Mouse (Mus musculus) erythroblast, adult 5-6 weeks (primary cell): ENCODE results near the gene Fcgr4. TPM values are rescaled to one million over a fixed set of nuclear protein-coding genes. Genes with fewer than 3 reads are reported as not detected.
"Not testable (repeated sequence)": the region's sequence is repeated elsewhere in the genome, so short reads cannot be mapped to it uniquely, and the experiment has no call there.

Experiments used
- ATAC-seq: replicated peaks from 2 replicates; pipeline ENCODE4 v1.8.0; 2016; ENCODE audit warnings: moderate number of reproducible peaks, mild to moderate bottlenecking, moderate TSS enrichment, inconsistent platforms; ENCODE audit not compliant: poor library complexity, low FRiP score, severe bottlenecking
- total RNA-seq, 2 experiments: library from RNA; stranded (forward) in 1 of 2; stranded (reverse) in 1 of 2; fragments of 150-400 nt in 1 of 2; fragments of 200-764, 138-1000 nt in 1 of 2; gene quantifications; 2 replicates each; pipeline versions ENCODE4 v1.2.3 to v1.2.4; 2015 to 2017; ENCODE audit warnings: low replicate concordance in 2 of 2

Gene Fcgr4
- total RNA-seq, 2 experiments from 2014 or later: 10.6 to 27.5 TPM

DNA sequence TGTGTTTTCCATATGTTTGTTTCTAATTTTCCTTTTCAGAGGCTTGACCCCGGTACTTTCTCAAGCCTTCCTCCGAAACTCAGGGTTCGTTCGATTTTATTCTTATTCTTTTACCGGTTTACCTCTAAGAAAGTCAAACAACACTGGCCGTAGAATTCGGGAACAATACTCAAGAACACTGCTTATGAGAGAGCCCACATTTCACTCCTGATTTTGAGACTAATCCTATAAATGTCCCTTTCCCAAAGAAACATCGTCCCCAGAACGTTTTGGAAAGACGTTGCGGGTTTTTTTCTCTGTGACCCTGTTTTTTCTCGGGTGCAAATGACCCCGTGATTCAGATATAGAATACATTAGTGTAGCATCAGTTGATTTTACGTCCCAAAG lies 26.4 kb downstream of the Fcgr4 start:
- ATAC-seq: peak; percentile 9; the same call in 1 of the 2 replicates

DNA sequence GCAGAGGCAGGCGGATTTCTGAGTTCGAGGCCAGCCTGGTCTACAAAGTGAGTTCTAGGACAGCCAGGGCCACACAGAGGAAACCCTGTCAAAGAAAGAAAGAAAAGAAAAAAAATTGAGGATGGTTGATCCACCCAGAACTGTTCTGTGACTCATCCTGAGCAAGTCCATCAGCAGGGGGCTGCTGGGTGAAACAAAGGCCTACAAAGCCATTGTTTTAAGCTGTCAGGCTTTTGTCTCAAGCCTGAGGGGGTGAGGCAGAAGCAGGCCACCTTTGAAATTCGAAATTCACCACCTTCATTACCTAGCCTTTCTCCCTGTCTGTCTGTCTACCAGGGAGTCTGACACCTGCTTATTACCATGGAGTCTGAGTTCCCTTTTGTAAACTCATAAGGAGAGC lies 27.8 kb downstream of the Fcgr4 start:
- ATAC-seq: no peak

DNA sequence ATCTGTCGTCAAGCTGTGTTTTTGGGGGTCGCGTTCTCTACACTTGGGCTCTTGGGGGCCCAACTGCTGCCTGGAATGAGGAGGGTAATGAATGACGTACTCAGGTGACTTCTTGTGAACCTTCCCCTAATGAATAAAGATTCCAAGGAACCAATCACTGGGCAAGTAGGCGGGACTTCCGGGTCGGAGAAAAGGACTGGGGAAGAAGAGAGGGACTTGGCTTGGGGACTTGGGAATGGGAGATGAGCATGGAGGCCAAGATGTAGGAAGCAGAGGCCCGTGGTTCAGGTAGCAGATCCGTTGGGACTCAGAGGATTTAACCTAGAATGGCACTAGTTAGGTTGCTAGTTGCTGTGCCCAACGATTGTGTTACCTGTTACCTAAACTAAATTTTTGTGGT lies 30.5 kb downstream of the Fcgr4 start:
- no peak for ATAC-seq

DNA sequence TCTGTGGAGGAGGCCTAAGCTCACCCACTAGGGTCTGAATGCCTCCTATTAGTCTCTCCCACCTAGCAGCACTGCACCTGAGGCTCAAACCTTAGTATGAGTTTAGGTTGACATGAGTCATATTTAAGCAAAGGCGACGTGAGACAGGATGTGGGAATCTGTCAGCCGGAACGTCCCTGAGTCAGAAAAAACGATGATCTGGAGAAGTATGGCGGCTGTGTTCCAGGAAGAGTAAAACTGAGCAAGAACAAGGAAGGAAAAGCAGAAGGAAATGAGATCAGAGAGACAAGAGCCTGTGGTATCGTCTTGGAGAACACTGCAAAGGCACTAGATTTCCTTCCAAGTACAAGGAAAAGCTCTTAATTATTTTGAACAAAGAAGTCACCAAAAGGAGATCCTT lies 32.1 kb downstream of the Fcgr4 start:
- ATAC-seq: no peak

DNA sequence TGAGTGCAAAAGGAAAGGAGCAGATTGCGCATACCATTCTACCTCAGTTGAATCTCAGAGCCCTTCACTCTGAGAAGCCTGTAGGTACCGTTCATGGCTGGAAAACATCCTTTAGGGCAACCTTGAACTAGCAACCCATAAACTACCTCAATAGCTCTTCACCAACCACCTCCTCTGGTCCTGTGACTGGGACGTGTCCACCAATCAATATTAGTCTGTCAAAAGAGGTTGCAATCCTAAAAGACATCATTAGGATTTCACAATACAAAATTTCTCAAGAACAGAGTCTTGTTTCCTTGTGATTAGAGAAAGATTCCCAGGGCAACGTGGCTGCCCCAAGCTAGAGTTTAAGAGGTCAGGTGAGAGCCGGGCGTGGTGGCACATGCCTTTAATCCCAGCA lies 34.6 kb downstream of the Fcgr4 start:
- ATAC-seq: no peak

DNA sequence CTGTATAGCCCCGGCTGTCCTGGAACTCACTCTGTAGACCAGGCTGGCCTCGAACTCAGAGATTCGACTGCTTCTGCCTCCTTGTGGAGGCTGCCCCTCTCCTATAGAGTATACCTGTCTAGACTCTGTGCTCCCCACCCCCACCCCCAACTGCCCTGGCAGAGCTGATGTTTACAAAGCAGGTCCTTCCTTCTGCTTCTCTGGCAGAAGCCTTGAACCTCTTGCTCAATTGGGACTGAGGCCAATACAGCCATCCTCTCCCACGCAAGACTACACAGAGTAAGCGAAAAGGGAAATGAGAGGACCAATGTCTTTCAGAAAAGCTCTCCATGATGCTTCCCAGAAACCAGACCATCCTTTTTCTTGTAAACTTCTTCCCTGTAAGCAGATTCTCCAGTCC lies 38.5 kb downstream of the Fcgr4 start:
- ATAC-seq: no peak

DNA sequence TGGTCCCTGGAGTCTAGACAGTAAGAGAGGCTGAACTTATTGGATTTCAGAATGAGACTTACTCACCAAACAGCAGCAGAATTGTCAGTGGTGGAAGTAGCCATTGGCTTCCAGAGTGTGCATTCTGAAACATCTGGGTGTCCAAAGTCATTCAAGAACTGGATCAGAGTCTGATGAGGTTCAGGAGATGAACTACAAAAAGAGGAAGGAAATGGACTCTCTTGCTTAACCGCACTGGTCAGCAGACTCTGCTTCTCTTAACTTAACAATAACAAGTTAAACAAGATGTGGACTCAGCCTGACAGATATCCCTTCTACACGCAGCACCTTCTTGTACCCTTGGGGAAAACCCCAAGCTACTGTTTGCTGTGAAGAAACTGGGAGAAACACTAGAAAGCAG lies 40.5 kb downstream of the Fcgr4 start:
- no peak for ATAC-seq

DNA sequence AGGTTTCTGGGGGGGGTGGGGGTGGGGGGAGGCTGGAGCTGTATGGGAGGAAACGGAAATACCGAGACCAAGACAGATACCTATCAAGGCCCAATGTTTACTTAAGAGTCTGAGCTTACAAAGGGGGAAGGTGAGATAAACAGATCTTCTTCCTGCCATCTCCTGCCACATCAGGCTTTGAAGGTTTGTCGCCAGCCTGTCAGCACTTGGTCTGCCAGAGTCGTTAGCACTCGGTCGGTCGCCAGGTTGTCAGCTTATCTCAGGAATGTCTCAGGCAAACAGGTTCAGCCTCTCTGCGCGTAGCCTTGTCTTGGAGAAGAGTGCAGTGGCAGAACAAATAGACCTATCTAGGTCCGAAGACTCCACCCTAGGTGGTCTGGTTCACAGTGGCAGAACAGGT lies 41.7 kb downstream of the Fcgr4 start:
- ATAC-seq: no peak

DNA sequence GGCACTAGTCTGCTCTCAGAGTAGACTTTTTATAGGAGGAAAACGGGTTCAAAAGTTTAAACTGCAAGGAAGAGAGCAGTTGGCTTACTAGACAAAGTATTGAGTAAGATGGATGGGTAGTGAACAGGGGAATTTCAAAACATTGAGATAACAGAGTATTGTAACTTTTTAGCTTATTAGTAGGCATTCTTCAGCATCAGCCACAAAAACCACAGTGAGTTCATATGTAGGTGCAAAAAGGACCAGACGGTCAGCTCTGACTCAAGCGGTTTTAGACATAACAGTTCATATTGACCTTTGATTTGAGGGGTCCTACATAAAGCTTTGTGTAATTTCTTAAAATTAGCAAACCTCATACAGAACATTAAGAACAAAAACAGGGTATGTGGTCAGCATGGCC lies 42.8 kb downstream of the Fcgr4 start:
- no peak for ATAC-seq

DNA sequence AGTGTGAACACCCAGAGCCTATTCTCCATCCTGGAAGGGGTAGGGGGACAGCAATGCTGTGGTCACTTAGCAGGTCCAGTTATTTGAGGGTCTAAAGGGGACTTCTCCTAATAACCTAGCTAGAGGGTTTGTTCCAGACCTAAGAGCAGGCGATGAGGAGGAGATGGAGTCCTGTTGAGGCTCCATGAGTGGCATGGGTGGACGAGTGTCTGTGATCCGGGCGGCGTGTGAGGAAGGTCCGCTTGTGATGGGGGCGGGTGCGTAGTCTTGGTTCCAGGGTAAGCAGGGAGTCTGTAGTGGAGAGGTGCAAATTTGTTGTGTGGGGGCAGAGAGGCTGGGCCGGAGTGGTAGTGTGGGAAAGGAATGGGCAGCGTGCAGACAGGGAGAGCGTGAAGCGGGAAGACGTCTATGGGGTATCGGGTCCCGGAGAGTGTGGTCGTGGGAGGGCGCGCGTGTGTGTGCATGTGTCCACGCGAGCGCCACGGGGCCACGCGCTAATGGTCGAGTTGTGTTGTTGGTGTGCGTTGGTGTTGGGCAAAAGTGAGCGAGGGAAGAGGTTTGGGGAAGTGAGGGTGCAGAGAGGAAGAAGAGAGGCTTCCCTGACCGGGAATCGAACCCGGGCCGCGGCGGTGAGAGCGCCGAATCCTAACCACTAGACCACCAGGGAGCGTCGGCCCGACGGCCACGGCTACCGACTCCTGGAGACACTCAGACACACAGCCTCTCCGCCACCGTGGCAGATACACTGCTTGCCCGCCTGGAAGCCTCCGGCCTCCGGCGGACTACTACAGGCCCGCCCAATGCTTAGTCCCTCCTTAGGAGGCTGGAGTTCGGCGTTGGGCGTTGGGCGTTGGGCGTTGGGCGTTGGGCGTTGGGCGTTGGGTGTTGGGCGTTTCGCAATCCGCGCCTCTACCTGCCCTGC lies 45.1 kb downstream of the Fcgr4 start:
- peak; percentile 60 for ATAC-seq

DNA sequence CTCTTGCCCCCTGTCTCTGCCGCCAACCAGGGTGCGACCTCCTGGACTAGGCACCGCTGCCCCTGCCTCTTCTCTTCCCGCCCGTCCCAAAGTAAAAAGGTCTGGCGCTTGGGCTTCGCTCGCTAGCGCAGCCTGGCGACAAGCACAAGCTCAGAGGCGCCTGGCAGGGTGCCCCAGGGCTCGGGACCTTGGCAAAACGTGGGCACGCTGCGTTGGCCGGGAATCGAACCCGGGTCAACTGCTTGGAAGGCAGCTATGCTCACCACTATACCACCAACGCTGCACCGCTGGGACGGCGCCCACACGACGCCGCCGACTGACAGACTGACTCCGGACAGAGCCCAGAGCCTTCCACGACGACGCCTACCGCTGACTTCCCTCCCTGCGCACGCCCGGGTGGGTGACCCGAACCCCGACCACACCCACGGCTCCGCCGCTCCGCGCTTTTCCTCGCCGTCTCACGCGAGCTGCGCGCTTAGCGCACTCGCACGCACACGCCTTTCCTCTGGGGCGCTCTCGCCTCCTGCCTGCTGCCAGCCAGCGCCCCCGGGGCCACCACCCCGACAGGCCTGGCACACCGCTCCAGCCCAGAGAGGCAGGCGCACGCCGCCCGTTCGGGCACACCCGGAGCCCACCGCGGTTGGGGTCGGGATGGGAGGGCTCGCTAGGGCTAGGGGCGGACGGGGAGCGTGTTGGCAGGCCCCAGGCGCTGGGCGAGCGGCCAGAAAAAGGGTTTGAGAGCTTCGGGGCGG lies 45.9 kb downstream of the Fcgr4 start, which contains the start of gene Fcgr3:
TSS of gene Fcgr3 (minus strand) at position 445 of the 752 bp plus-strand sequence.
- peak; percentile 34 for ATAC-seq

DNA sequence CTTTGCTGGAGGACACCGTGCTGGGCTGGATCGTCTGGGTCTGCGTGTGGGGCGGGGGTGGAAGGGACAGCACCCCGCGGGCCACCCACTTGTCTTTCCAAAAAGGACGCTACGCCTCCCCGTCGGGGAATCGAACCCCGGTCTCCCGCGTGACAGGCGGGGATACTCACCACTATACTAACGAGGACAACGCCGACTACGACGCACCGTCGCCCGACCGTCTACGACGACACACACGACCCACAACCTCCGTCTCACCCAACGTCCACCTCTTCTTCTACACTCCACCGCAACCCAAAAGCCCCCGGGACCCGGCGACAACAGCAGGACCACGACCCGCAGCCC lies 46.5 kb downstream of the Fcgr4 start:
- 0 out of 2 replicates have a peak, but pooled peaks have one; percentile 10 for ATAC-seq

DNA sequence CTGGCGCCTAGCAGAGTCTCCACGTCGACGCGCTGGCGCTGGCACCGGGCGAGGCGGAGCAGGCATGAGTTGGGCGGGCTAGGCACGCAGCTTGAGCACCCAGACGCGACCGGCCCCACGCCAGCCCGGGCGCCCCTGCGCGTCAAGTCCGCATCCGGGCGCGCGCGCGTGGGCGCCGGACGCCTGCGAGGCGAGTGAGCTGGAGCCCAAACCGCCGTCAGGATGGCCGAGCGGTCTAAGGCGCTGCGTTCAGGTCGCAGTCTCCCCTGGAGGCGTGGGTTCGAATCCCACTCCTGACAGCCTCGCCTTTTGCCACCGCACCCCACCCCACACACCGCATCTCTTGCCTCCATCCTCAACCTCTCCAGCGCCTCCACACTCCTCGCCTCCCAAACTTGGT lies 47.0 kb downstream of the Fcgr4 start:
- 0 out of 2 replicates have a peak, but pooled peaks have one; percentile 9 for ATAC-seq

DNA sequence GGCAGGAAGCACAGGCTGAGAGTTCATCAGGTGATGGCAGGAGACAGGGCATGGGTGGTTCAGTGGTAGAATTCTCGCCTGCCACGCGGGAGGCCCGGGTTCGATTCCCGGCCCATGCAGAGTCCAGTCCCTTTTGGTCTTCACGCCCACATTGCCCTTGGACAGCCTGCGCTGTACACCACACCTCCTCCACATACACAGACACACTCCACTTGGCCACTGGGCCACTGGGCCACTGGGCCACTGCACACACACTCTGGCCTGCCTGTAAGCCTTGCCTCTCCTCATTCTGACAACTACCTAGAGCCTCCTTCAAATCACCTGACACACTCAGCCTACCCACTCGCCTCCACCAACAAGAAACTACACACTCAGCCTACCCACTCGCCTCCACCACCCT lies 47.9 kb downstream of the Fcgr4 start:
- peak; percentile 14 for ATAC-seq

DNA sequence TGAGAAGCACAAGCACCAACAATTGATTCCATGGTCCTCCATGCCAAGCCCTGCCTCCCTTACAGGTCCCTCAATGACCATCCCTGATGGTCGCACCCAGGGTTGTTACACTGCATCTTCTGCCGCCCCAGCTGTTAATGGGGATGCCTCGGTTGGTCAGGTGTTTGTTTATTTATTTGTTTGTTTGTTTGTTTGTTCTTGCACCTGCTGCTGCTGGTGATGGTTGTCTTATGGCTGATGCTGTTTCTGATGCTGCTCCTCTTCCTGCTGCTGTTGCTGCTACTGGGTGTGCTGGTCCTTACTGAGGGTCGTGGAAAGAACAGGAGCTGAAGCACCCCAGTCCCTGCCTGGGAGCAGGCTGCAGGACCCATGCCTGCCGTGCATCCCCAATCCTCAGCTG lies 49.2 kb downstream of the Fcgr4 start:
- not testable (repeated sequence) for ATAC-seq

DNA sequence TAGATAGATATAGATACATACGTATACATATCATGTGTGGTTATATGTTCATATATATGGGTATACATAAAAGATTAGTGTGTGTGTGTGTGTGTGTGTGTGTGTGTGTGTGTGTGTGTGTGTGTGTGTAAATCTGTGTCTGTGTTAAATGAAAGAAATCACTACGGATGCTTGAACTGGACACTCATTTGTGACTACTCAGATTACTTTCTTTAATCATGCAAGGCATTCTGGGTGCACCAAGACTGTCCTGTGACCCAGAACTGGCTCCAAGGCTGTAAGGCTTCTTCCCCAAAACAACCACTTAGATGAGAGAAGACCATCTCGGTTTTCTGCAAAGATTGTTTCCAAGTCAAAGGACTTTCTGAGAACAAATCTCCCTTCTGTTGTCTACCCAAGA lies 50.8 kb downstream of the Fcgr4 start:
- ATAC-seq: not testable (repeated sequence)

DNA sequence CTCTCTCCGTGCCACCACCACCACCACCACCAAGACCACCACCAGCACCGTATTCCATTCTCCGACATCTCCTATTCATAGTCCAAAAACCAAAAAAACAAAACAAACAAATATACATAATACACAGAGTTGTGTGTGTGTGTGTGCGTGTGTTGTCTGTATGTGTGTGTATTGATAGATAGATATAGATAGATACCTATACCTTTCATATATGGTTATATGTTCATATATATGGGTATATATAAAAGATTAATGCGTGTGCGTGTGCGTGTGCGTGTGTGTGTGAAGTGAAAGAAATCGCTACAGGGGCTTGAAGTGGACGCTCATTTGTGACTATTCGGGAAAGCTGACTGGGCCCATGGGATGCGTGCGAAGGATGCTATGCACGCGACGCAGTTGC lies 52.2 kb downstream of the Fcgr4 start:
- not testable (repeated sequence) for ATAC-seq

DNA sequence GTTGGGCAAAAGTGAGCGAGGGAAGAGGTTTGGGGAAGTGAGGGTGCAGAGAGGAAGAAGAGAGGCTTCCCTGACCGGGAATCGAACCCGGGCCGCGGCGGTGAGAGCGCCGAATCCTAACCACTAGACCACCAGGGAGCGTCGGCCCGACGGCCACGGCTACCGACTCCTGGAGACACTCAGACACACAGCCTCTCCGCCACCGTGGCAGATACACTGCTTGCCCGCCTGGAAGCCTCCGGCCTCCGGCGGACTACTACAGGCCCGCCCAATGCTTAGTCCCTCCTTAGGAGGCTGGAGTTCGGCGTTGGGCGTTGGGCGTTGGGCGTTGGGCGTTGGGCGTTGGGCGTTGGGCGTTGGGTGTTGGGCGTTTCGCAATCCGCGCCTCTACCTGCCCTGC lies 53.0 kb downstream of the Fcgr4 start:
- ATAC-seq: peak; percentile 42

DNA sequence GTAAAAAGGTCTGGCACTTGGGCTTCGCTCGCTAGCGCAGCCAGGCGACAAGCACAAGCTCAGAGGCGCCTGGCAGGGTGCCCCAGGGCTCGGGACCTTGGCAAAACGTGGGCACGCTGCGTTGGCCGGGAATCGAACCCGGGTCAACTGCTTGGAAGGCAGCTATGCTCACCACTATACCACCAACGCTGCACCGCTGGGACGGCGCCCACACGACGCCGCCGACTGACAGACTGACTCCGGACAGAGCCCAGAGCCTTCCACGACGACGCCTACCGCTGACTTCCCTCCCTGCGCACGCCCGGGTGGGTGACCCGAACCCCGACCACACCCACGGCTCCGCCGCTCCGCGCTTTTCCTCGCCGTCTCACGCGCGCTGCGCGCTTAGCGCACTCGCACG lies 53.5 kb downstream of the Fcgr4 start:
- ATAC-seq: not testable (repeated sequence)

DNA sequence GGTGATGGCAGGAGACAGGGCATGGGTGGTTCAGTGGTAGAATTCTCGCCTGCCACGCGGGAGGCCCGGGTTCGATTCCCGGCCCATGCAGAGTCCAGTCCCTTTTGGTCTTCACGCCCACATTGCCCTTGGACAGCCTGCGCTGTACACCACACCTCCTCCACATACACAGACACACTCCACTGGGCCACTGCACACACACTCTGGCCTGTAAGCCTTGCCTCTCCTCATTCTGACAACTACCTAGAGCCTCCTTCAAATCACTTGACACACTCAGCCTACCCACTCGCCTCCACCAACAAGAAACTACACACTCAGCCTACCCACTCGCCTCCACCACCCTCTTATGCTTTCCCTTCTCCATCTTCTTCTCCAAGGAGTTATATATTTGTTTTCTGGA lies 55.6 kb downstream of the Fcgr4 start:
- ATAC-seq: peak; percentile 12; the same call in 1 of the 2 replicates

DNA sequence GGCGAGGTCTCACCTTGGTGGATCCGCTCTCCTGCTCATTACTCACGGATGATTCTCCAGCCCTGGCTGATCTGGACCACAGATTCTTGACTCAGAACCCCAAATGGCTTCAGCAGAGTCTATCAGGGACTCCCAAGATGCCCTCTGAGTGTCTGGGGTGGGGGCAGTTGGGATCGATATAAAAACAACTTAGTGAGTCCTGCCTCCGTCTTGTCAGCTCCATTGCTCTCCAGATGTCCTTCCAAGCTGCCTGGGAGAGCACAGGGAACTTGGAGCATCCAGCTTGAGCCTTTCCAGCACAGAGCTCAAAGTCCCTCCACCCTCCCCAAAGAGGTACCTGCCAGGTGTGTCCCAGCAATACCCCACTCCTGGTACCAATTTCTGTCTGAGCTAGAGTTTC lies 57.5 kb downstream of the Fcgr4 start:
- ATAC-seq: not testable (repeated sequence)
